Mouse (Mus musculus): ENCODE measurements at regions not wholly inside any gene's neighbourhood (a gene's known extent, or its start where the extent isn't known, plus 50 kb on each side); places are given as distances from the start of the nearest gene placed in this dataset.
"Not testable (repeated sequence)": the region's sequence is repeated elsewhere in the genome, so short reads cannot be mapped to it uniquely, and the experiment has no call there.

- H3K27ac ChIP-seq (ENCODE audit: insufficient read depth, low read depth, low read length); H3K4me3 ChIP-seq (ENCODE audit: insufficient read depth, low read depth, low read length); H3K4me1 ChIP-seq (ENCODE audit: control insufficient read depth, insufficient read depth, low read length): not testable (repeated sequence)
- 78% methylated on average over 2 of the region's 5 CpGs for WGBS
Measured at GRCm38 (mm10) chr12:23216521-23216920, 563.5 kb downstream of the Gm10330 start.

- not testable (repeated sequence) for H3K27ac ChIP-seq (ENCODE audit: insufficient read depth, low read depth, low read length); H3K4me1 ChIP-seq (ENCODE audit: control insufficient read depth, insufficient read depth, low read length)
- WGBS = 3% methylated on average over 42 of the region's 42 CpGs
- peak overlapping the region; percentile 5; the same call in 1 of the 2 replicates for H3K4me3 ChIP-seq (ENCODE audit: insufficient read depth, low read depth, low read length)
Measured at GRCm38 (mm10) chr12:23189546-23189945, 590.5 kb downstream of the Gm10330 start.

GRCm38 (mm10) chr12:23189110-23189509 is 591.0 kb downstream of the Gm10330 start:
- H3K4me1 ChIP-seq (ENCODE audit: control insufficient read depth, insufficient read depth, low read length); H3K27ac ChIP-seq (ENCODE audit: insufficient read depth, low read depth, low read length): not testable (repeated sequence)
- 5% methylated on average over 48 of the region's 50 CpGs for WGBS
- peak overlapping the region; percentile 5; the same call in 1 of the 2 replicates for H3K4me3 ChIP-seq (ENCODE audit: insufficient read depth, low read depth, low read length)
